Mouse (Mus musculus) large intestine, adult 2 months (tissue): Measurements from ENCODE around the gene Il27ra. TPM values are rescaled to one million over a fixed set of nuclear protein-coding genes. Genes with fewer than 3 reads are reported as not detected.
"Not testable (repeated sequence)": the region's sequence is repeated elsewhere in the genome, so short reads cannot be mapped to it uniquely, and the experiment has no call there.

Source experiments
- DNase-seq: peaks from one replicate; pipeline ENCODE4 v3.0.0-alpha.2; 2012; ENCODE audit warnings: low read depth, low spot score
- WGBS: fragments of 180-500 bp; shearing (Covaris S2); methylation state at CpG from one replicate; pipeline ENCODE4 v1.1.7; 2018; 5-methylcytosine and 5-hydroxymethylcytosine counted together
- polyA plus RNA-seq: library from polyadenylated mRNA; depleted of rRNA; stranded (reverse); fragments of >200 nt; gene quantifications from 2 replicates; pipeline ENCODE4 v1.2.3, GENCODE M21; 2012

Il27ra gene
- polyA plus RNA-seq, 1 experiment, result 5.5 TPM

DNA sequence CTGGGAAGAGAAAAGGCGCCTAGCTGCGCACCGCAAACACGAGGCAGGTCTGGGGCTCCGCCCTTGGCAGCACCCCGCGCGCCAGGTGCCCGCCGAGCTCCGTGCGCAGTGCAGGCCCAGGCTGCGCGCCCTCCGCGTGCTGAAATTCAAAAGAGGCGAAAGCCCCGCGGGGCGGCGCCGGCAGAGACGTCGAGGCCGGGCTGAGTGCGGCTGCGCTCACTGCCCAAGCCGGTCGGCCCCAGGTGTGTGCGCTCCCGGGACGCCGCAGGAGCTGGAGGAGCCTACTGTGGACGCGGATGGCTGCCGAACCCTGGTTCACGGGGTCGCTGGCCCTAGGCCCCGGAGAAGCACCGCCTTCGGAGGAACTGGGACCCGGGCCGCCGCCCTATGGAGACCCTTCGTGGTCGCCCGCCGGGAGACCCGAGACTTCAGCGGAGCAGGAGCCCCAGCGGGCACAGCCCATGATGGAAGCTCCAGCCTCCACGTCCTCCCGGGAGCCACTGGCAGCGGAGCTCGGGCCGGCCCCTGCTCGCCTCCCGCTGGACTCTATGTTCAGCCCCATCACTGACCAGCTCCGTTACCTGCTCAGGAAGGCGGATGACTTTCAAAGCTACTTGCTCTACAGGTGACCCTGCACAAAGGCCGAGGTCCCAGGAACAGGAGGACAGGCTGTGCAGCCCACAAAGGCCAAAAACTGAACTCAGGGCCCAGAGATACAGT is 40.9 kb downstream of the Il27ra start, which contains the start of gene 1700067K01Rik:
Gene 1700067K01Rik (plus strand): TSS at position 222 of the 720 bp plus-strand sequence.
- DNase-seq, result no peak
- WGBS, result 74% methylated on average over 61 of the region's 61 CpGs

DNA sequence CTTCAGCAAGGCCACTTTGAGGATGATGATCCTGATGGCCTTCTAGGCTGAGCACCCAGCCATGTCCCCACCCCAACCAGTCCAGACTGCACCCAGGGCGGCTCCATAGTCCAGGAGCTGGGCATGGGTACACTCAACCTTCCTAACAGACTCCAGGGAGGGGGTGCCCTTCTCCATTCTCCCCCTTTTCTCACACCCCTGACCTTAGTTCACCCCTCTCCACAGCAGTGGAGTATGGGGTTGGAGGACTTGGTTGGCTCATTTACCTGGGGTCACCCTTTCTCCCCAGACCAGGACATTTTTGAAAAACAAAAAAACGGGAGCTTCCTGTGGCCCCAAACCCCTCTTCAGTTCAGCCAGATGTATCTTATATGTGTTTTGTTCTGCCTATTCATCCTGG is 42.6 kb downstream of the Il27ra start:
- no peak for DNase-seq
- WGBS, result 83% methylated on average over 2 of the region's 2 CpGs

DNA sequence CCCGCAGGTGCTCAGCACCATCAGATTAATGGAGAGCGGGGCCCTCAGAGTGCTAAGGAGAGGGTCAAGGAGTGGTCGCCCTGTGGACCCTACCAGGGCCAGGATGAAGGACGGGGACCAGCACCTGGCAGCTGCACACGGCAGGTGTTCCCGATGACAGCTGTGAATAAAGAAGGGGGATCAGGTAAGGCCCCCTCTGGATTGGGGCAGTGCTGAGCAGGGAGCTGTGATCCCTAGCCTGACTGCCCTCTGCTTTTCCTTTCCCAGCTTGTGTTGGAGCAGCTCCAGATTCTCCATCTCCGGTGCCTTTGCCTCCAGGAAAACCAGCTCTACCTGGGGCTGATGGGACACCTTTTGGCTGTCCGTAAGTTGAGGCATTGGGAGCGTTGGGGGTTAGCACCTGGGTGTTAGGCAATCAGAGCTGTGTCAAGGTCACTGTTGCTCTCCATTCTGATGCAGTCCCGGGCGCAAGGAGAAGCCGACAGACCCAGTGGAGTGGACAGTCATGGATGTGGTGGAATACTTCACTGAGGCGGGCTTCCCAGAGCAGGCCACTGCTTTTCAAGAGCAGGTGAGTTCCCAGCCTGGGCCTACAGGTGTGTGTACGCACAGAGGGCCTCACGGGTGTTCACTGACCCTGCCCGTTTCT is 43.2 kb downstream of the Il27ra start:
- 62% methylated on average over 16 of the region's 16 CpGs for WGBS
- DNase-seq, result no peak

DNA sequence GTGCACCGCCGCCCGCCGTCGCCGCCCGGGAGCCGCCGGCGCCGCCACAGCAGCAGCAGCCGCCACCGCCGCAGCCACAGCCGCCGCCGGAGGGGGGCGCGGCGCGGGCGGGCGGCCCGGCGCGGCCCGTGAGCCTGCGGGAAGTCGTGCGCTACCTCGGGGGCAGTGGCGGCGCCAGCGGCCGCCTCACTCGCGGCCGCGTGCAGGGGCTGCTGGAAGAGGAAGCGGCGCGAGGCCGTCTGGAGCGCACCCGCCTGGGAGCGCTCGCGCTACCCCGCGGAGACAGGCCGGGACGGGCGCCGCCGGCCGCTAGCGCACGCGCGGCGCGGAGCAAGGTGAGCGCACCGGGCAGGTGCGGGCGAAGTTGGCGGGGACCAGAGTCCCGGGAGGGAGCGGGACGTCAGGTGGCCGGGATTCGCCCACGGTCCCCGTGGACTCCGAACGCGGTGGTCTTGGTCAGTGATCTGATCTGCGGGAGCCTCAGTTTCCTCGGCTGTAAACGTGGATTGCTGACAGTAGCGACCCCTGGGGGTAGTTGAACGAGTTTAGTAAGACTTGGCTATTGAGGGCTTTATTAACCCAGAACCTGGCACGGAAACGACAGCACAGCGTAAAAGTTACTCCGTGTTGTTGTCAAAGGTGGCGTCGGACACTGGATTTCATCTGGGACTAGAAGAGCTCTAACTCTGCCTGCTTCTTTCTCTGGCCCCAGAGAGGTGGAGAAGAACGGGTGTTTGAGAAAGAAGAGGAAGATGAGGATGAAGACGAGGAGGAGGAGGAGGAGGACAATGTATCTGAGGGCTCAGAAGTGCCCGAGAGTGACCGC is 43.9 kb downstream of the Il27ra start:
- DNase-seq, result no peak
- WGBS, result 8% methylated on average over 90 of the region's 92 CpGs

DNA sequence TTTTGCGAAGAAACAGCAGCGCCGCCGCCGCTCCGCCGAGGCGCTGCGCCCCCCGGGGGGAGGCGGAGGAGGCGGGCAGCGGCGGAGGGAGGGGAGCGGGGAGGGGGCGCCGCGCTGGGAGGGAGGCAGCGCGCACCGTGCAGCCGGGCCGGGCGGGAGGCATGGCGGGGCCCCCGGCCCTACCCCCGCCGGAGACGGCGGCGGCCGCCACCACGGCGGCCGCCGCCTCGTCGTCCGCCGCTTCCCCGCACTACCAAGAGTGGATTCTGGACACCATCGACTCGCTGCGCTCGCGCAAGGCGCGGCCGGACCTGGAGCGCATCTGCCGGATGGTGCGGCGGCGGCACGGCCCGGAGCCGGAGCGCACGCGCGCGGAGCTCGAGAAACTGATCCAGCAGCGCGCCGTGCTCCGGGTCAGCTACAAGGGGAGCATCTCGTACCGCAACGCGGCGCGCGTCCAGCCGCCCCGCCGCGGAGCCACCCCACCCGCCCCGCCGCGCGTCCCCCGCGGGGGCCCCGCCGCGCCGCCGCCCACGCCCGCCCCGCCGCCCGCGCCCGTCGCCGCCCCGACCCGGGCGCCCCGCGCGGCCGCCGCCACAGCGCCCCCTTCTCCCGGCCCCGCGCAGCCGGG is 44.8 kb downstream of the Il27ra start, which contains the start of gene Samd1:
Gene Samd1 (plus strand): TSS at position 162 of the 631 bp plus-strand sequence.
- DNase-seq, result no peak
- 12% methylated on average over 99 of the region's 112 CpGs for WGBS

DNA sequence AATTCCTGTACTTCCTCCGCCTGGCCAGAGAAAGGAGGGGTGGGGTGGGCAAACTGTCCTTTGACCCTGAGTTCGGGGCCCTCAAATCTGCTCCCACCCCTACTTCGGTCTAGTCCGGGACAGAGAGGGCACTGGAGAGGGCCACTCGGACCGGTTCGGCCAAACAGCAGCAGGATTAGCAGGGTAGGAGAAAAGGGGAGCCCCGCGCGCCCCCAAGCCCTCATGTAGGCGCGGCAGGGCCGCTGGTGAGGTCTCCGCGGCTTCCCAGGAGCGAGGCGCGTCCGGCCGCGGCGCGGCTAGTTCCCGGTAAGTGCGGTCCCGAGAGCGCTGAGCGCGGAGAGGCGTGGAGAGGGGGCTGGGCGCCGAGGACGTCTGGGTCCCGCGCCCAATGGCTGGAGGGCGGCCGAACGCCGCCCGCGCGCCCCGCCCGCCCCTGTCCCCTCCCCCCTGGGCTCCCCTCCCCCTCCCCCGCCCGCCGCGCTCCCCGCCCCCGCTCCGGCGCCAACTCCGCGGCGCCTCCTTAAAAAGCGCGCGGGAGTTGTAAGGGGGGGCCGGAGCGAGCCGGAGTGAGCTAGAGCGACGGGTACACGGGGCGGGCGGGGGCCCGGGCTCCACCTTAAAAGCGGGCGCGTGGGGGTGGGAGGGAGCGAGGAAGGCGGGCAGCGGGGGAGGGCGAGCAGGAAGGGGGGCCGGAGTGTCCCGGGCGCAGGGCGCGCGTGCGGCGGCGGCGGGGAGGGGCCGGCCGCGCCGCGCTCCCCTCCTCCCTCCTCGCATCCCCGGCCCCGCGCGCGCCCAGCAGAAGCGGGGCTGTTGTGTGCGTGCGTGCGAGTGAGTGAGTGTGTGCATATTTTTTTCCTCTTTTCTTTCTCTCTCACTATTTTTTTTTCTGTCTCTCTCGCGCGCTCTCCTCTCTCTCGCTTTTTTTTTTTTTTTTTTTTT is 45.6 kb downstream of the Il27ra start:
- 1% methylated on average over 80 of the region's 103 CpGs for WGBS
- DNase-seq, result no peak

DNA sequence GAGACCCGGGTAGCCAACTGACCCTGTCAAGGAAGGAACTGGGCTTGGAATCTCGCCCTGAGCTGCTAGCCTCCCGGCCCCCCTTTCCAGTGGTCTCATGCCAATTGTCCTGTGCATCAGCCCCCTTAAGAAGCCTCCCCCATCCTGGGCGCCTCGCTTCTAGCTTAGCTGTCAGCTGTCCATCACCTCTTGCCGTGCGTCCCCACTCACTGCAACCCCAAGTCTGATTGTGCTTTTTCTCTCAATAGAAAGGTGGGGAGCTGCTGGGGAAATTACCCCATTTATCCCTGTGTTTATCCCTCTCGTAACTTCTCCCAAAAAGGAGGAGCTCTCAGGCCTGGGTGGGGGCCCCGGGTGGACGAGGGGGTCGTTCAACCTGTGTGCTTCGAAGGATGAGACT is 46.4 kb downstream of the Il27ra start:
- WGBS, result 45% methylated on average over 12 of the region's 12 CpGs

DNA sequence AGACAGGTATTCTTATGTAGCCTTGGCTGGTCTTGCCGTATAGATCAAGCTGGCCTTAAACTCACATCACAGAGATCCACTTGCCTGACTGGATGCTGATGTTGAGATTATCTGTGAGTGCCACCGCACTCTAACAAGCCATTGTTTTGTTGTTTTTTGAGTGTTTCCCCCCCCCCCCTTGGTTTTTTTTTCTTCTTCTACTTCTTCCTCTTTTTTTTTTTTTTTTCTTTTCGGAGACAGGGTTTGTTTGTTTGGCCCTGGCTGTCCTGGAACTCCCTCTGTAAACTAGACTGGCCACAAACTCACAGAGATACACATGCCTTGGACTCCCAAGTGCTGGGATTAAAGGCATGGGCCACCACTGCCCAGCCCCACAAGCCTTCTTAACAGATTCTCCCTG is 48.4 kb downstream of the Il27ra start:
- DNase-seq, result no peak
- WGBS, result 70% methylated on average over 3 of the region's 3 CpGs

More for the DNA sequence above, 46.4 kb downstream of the Il27ra start:
- DNase-seq, result no peak

DNA sequence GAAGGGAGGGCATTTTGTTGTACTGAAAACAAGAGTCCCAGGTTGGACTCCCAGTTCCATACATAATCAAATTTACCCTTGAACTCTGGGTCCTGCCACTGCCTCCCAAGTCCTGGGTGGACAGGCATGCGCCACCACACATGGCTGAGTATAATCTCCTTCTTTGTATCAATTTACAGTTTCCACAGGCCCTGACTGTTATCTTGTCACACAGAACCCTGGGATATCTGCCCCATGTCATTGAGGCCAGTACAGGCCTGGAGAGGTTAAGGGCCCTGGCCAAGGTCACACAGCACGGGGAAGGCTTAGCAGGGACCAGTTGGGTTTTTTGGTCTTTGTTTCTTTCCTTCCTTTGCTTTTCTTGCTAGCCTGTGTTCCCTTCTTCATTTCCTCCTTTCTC is 49.9 kb downstream of the Il27ra start:
- DNase-seq, result no peak
- 91% methylated on average over 2 of the region's 2 CpGs for WGBS

DNA sequence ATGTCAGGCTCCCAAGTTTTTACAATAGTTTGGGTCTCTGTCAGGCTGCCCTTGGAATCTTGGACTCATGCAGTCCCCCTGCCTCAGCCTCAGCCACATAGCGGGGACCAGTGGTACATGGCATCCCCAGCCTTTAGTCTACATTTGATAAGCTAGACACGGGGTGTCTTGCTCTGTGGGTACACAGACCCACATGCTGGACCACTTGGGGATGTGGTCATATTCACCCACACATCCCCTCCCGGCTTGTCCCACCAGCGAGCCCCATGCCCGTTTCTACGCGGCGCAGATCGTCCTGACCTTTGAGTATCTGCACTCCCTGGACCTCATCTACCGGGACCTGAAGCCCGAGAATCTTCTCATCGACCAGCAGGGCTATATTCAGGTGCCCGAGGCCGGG is 52.2 kb downstream of the Il27ra start:
- 96% methylated on average over 14 of the region's 14 CpGs for WGBS
- DNase-seq, result no peak

DNA sequence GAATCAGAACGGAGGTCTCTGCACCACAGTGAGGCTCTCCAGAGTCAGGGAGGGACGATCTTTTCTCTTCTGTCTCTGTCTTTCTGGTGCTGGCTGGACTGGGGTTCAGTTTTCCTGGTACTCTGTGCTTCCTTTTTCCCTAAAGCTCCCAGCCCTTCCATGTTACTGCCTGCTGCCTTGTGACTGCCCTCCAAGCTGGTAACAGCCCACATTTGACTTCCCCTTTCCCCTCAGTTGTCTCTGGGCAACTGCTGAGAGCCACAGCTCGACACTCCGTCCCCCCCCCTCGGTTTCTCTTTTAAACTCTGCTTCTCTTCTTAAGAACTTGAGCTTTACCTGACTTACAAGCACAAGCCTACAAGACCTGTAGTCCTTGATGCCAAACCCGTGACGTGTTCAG is 53.1 kb downstream of the Il27ra start:
- DNase-seq, result no peak
- WGBS, result 87% methylated on average over 7 of the region's 7 CpGs

DNA sequence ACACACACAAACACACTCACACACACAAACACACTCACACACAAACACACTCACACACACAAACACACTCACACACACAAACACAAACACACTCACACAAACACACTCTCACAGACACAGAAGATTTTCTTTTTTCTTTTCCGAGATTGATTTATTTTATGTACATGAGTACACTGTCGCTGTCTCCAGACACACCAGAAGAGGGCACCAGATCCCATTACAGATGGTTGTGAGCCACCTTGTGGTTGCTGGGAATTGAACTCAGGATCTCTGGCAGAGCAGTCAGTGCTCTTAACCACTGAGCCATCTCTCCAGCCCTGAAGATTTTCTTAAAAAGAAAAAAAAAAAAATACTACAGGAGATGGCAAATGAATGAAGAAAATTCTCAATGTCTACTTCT is 59.2 kb downstream of the Il27ra start:
- 91% methylated on average over 2 of the region's 2 CpGs for WGBS
- not testable (repeated sequence) for DNase-seq

DNA sequence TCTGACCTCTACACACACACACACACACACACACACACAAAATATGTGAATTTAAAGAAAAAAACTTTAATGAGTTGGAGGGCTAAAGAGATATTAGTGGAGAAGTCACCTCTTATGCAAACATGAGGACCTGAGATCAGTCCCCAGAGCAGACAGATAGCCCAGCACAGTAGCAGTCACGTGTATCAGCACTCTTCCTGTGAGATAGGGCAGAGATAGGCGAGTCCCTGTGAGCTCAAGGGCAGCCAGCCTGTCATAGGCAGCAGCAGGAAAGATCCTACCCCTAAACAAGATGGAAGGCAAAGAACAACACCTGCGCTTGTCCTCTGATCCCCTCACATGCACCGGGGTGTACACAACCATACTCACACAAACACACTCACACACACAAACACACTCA is 59.9 kb downstream of the Il27ra start:
- DNase-seq, result no peak
- 86% methylated on average over 4 of the region's 4 CpGs for WGBS

DNA sequence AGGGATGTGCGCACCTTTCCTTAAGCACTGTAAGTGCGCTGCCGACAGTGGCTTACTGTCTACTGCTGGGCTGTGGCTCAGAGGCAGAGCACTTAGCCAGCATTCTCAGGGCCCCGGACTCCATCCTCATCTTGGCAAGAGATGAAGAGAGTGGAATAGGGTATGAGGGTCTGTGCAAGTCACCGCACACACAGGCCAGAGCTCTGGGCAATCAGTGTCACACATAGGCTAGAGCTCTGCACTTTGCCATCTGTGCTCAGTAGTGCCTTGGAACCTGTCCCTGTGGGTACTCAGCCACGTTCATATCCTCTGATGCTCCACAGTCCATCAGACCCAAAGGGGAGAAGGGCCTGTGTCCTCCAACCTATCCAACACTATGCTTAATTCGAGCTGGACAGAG is 60.9 kb downstream of the Il27ra start:
- 92% methylated on average over 7 of the region's 7 CpGs for WGBS

DNA sequence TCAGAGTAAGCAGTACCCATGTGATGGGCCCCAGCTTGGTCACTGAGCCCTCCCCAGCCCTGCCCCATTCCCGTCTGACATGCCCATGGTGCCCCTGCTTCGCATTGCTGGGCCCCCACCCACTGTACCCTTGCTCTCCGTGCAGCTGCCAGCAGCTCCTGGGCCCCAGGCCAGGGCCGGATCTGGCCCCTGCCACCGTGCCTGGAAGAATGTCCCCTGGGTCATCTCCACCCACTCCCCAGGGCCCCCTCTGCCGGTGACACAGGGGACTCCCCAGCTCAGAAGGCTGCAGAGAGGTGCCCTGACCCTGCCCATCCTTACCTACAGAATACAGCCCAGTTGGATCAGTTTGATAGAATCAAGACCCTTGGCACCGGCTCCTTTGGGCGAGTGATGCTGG is 61.5 kb downstream of the Il27ra start:
- 69% methylated on average over 8 of the region's 8 CpGs for WGBS
- no peak for DNase-seq

More for the DNA sequence above, 60.9 kb downstream of the Il27ra start:
- no peak for DNase-seq
